Mouse (Mus musculus): Measurements from ENCODE around the gene Tnfrsf12a. TPM values are rescaled to one million over a fixed set of nuclear protein-coding genes. Genes with fewer than 3 reads are reported as not detected.

Tnfrsf12a gene
- polyA plus RNA-seq, 1 experiment from 2014 or later, result 4.6 TPM

DNA sequence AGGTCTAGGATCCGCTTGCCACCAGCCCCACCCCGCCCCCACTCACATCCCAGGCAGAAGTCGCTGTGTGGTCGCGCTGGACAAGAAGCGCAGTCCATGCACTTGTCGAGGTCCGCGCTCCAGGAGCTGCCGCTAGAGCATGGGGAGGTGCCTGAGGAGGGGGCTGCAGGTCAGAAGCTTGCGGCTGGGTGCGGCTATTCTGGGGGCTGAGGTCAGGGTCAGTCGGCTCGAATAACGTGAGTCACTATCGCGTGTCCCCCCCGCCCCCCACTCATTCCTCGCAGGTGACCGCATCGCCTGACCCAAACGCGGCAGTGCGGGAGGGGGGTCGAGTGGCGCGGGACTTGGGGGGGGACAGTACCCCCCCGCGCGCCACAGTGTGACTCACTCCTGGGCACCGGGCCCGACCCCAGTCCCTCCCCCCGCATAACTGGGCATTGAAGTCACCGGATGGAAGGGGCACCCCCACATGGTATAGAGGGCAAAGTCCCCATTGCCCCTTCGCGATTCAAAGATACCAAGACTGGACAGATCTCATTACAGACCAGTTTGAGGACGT, 716 bp downstream of the Tnfrsf12a start:
- Histone ChIP-seq H3K4me3 (peak overlapping the region; percentile 65), H3K9me3 (no peaks in the 10 kb centered on the region), H3K36me3 (replicated peaks) (no peaks in the 10 kb centered on the region), H3K27ac (peak overlapping the region; percentile 67), H3K4me1 (peaks cover 66% of the 10 kb centered on the region), H3K27me3 (ENCODE audit: poor library complexity, severe bottlenecking) (peaks cover 74% of the 10 kb centered on the region)
- WGBS, result under 1% methylated on average over 37 of the region's 37 CpGs
- peak; percentile 46 for DNase-seq (ENCODE audit: extremely low spot score, low spot score)

DNA sequence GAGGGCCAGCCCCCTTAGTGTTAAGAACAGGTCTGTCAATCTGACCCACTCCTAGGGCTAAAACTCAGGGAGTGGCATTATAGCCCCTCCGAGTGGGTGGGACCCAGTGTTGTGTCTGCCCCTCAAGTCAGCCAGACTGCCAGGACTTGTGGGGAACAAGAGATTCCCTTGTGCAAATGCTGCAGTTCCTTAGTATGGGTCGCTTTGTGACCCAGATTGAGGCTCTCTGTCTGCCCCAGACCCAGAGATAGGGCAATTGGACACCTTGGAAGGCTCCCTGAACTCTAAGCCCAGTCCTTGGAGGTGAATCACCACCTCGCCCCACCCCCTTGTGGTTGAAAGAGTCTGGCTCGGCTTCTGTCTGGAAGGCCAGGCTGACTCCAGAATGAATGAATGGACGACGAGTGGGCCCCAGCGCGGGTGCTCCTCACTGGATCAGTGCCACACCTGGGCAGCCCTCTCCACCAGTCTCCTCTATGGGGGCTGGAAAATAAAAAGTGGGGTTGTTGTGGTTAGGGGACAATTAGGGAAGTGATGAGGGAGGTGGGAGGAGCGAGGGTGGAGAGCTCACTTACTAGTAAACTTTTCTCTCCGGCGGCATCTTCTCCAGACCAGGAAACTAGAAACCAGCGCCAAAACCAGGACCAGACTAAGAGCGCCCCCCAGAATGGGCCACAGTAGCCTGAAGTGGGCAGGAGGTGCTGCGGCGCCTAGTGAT, 1.5 kb downstream of the Tnfrsf12a start:
- H3K27me3 ChIP-seq (ENCODE audit: poor library complexity, severe bottlenecking), result peaks cover 66% of the 10 kb centered on the region
- no peak for DNase-seq (ENCODE audit: extremely low spot score, low spot score)
- H3K36me3 ChIP-seq (replicated peaks), result peaks cover 1% of the 10 kb centered on the region
- H3K4me1 ChIP-seq, result peaks cover 62% of the 10 kb centered on the region
- 9% methylated on average over 15 of the region's 15 CpGs for WGBS
- no peaks in the 10 kb centered on the region for H3K9me3 ChIP-seq
- H3K4me3 ChIP-seq, result peak overlapping the region; percentile 65
- peak overlapping the region; percentile 67 for H3K27ac ChIP-seq

DNA sequence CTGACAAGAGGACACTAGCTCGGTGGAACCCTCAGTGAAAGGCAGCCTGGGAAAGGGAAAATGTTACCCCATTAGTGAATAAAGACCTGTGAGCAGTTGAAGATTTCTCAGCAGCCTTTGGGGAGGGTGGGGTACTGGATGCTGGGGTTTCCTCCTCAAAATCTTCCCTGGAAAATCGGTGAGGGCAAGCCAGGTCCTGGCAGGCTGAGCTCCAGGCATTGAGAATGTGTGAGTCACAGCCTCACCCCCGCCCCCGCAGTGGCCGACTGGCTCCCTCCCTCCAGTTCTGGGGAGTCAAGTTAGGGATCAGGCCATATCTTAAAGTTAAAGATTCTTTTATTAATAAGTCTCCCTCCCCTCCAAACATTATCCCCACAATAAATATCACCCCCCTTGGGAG, 2.1 kb downstream of the Tnfrsf12a start:
- DNase-seq (ENCODE audit: extremely low spot score, low spot score), result no peak
- WGBS, result 44% methylated on average over 5 of the region's 5 CpGs
- peaks cover 60% of the 10 kb centered on the region for H3K27me3 ChIP-seq (ENCODE audit: poor library complexity, severe bottlenecking)
- H3K27ac ChIP-seq, result no peak overlapping the region
- peaks cover 7% of the 10 kb centered on the region for H3K36me3 ChIP-seq (replicated peaks)
- H3K9me3 ChIP-seq, result no peaks in the 10 kb centered on the region
- H3K4me1 ChIP-seq, result peaks cover 62% of the 10 kb centered on the region
- peak overlapping the region; percentile 68; the same call in 1 of the 2 replicates for H3K4me3 ChIP-seq

DNA sequence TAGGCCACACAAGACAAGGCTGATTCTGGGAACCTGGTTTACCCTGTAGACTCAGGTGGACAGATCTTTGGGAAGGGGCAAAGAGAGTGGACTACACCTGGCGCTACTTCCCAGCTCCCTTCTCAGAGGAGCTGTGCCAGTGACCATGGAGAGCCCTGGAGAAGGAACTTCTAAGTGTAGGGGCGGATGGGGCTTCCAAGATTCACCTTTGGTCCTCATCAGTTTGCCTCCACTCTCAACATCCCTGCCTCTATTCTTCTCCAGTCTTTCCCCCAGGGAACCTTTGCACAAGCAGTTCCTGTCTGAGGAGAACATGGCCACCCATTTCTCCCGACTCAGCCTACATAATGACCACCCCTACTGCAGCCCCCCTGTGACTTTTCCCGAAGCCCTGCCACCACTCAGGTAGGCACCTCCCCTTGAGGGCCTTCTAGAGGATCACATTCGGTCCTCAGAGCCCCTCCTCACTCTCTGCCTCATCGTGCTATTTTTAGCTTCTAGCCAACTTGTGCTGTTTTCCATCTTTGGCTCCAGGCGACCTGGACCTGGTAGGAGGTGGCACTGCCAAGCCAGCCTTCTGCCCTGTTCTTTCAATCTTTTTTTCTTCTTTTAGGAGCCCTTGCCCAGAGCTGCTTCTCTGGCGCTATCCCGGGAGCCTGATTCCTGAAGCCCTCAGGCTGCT, 2.9 kb downstream of the Tnfrsf12a start:
- Histone ChIP-seq H3K4me3 (peak overlapping the region; percentile 68), H3K4me1 (peaks cover 58% of the 10 kb centered on the region), H3K27ac (peak overlapping the region; percentile 93), H3K27me3 (ENCODE audit: poor library complexity, severe bottlenecking) (peaks cover 53% of the 10 kb centered on the region), H3K9me3 (no peaks in the 10 kb centered on the region), H3K36me3 (replicated peaks) (peaks cover 14% of the 10 kb centered on the region)
- WGBS, result 49% methylated on average over 9 of the region's 9 CpGs
- DNase-seq (ENCODE audit: extremely low spot score, low spot score), result no peak

DNA sequence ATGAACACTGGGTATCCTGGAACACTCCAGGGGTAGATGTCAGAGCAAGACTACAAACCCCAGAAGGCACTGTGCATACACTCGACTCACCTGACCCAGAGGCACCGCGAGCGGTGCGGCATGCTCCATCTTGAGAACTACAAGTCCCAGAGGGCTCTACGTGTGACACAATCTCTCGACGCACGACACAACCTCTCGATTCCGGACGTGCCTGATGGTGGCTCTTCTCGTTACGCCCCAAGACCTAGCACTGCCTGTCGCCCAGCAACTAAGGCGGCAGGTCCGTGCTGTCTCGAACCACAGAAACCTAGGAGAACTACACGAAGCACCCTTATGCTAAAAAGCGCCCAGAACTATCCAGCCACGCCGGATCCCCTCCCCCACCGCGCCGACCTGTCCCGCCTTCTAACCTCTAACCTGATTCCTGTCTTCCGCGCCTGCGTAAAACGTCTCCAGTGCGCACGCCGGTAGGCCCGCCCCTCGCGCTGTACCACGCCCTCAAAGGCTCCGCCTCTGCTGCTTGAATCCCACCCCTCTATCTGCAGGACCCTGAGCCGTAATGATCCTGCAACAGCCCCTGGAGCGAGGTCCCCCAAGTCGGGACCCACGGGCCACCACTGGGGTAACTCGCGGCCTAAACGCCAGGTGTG, 3.7 kb downstream of the Tnfrsf12a start, which contains the start of the genes Hcfc1r1 and Thoc6:
Gene Hcfc1r1 (plus strand): TSS at position 173 of the 650 bp plus-strand sequence.
Gene Thoc6 (minus strand): TSS at position 459 of the 650 bp plus-strand sequence.
- Histone ChIP-seq H3K27ac (peak within 1 kb of the TSS; percentile 93), H3K9me3 (no peaks in the 10 kb centered on the region), H3K4me1 (peaks cover 53% of the 10 kb centered on the region), H3K4me3 (peak within 1 kb of the TSS; percentile 68), H3K27me3 (ENCODE audit: poor library complexity, severe bottlenecking) (peaks cover 44% of the 10 kb centered on the region), H3K36me3 (replicated peaks) (peaks cover 23% of the 10 kb centered on the region)
- WGBS, result under 1% methylated on average over 45 of the region's 45 CpGs
- peak; percentile 94 for DNase-seq (ENCODE audit: extremely low spot score, low spot score)

DNA sequence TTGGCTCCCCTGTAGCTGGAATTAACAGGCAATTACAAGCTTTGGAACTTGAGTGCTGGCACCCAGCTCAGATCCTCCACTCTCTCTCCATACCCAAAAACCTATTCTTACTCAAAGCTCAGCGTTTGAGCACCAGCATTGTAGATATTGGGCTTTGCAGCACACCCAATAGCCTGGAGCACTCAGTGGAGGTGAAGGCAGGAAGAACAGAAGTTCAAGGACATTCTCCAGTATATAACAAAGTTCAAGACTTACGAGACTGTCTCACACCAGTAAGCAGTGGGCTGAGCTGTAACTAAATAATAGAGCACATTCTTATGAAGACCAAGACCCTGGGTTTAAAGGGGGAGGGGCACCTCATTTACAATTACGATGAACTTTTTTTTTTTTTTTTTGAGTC, 4.5 kb downstream of the Tnfrsf12a start:
- no peak for DNase-seq (ENCODE audit: extremely low spot score, low spot score)
- Histone ChIP-seq H3K27ac (no peak overlapping the region), H3K9me3 (no peaks in the 10 kb centered on the region), H3K36me3 (replicated peaks) (peaks cover 31% of the 10 kb centered on the region), H3K4me3 (peak overlapping the region; percentile 68), H3K4me1 (peaks cover 52% of the 10 kb centered on the region), H3K27me3 (ENCODE audit: poor library complexity, severe bottlenecking) (peaks cover 36% of the 10 kb centered on the region)
- 70% methylated on average over 3 of the region's 3 CpGs for WGBS

DNA sequence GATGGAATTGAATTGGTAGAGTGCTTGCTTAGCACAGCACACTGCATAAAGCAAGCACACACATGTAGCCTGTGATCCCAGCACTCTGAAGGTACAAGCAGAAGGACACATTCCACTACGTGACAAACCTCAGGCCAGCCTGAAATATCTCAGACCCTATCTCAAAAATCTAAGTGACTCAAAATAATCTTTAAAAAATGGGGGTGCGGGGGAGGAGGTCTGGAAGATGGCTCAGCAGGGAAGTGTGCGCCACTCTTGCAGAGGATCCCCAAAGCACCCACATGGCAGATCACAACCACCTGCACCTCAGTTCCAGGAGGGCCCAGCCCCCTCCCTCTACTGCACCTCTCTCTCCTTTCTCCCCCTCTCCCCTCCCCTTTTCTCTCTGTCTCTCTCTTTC, 5.7 kb downstream of the Tnfrsf12a start:
- Histone ChIP-seq H3K27me3 (ENCODE audit: poor library complexity, severe bottlenecking) (peaks cover 25% of the 10 kb centered on the region), H3K27ac (no peak overlapping the region), H3K4me1 (peaks cover 39% of the 10 kb centered on the region), H3K36me3 (replicated peaks) (peaks cover 43% of the 10 kb centered on the region), H3K4me3 (no peak overlapping the region), H3K9me3 (no peaks in the 10 kb centered on the region)
- WGBS, result 94% methylated on average over 3 of the region's 3 CpGs
- DNase-seq (ENCODE audit: extremely low spot score, low spot score), result no peak

DNA sequence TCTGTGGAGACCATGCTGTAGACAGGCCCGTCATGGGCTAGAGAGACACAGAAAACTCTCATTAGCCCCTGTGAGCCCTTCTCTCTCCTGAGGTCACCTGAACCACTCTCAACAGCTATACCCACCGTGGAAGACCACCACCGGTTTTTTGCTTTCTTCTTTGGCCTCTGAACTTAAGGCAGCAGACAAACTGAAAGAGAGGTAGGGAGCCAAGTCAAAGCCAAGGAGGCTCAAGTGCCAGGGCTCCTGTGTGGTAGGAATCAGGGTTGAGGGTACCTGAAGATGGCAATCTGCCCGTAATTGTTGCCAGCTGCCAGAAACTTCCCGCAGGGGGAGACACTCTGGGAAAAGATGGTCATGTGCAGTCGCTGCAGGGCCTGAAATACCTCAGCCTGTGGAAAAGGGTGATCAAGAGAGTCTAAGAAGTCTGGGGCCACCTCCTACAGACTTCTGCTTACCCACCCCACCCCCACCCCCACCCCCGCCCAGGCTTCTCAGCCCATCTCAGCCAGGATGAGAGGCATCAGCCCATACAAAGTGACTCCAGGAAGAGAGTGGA, 6.7 kb downstream of the Tnfrsf12a start:
- no peak overlapping the region for H3K27ac ChIP-seq
- no peaks in the 10 kb centered on the region for H3K9me3 ChIP-seq
- H3K4me1 ChIP-seq, result peaks cover 36% of the 10 kb centered on the region
- no peak for DNase-seq (ENCODE audit: extremely low spot score, low spot score)
- no peak overlapping the region for H3K4me3 ChIP-seq
- 91% methylated on average over 7 of the region's 7 CpGs for WGBS
- H3K36me3 ChIP-seq (replicated peaks), result peaks cover 48% of the 10 kb centered on the region
- peaks cover 15% of the 10 kb centered on the region for H3K27me3 ChIP-seq (ENCODE audit: poor library complexity, severe bottlenecking)

DNA sequence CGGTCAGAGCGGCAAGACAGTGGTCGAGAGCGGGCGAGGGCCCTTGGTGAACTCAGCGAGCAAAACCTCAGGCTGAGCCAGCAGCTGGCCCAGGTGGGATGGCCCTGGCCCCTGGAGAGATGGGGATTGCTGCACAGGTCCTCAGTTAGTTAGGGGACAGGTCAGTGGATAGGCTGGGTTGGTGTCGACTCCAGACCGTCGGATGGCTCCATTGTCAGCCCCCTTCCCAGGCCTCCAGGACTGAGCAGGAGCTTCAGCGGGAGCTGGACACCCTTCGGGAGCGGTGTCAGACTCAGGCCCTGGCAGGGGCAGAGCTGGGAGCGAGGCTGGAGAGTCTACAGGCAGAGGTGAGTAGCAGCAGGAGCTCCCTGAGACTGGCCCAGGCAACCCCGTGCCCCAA, 11.8 kb downstream of the Tnfrsf12a start:
- DNase-seq (ENCODE audit: extremely low spot score, low spot score), result no peak
- peaks cover 31% of the 10 kb centered on the region for H3K27me3 ChIP-seq (ENCODE audit: poor library complexity, severe bottlenecking)
- H3K27ac ChIP-seq, result peak overlapping the region; percentile 44; the same call in 1 of the 2 replicates
- 80% methylated on average over 14 of the region's 14 CpGs for WGBS
- no peaks in the 10 kb centered on the region for H3K9me3 ChIP-seq
- no peak overlapping the region for H3K4me3 ChIP-seq
- H3K4me1 ChIP-seq, result peaks cover 26% of the 10 kb centered on the region
- H3K36me3 ChIP-seq (replicated peaks), result peaks cover 49% of the 10 kb centered on the region

DNA sequence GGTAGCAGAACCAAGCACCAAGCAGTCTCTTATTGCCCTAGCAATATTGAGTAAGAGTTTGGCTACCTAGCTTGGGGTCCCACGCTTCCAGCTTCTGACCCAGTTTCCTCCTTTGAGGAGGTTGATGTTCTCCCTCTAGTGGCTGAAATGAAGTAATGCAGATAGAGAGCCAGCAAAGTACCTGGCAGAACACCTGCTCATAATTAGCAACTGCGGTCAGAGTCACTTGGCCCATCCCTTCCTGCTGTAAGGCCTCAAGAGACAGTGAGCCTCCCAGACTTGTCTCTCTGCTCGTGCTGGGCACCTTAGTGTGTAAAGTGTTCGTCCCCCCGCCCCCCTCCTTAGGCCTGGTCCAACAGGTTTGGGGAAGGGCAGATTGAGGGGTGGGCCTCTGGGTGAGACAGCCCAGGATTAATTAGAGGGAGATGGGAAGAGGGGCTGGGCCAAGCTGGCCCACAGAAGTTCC, 12.7 kb downstream of the Tnfrsf12a start:
- Histone ChIP-seq H3K27me3 (ENCODE audit: poor library complexity, severe bottlenecking) (peaks cover 40% of the 10 kb centered on the region), H3K36me3 (replicated peaks) (peaks cover 40% of the 10 kb centered on the region), H3K4me3 (no peak overlapping the region), H3K4me1 (peaks cover 29% of the 10 kb centered on the region), H3K27ac (no peak overlapping the region), H3K9me3 (no peaks in the 10 kb centered on the region)
- DNase-seq (ENCODE audit: extremely low spot score, low spot score), result no peak
- 11% methylated on average over 5 of the region's 5 CpGs for WGBS

DNA sequence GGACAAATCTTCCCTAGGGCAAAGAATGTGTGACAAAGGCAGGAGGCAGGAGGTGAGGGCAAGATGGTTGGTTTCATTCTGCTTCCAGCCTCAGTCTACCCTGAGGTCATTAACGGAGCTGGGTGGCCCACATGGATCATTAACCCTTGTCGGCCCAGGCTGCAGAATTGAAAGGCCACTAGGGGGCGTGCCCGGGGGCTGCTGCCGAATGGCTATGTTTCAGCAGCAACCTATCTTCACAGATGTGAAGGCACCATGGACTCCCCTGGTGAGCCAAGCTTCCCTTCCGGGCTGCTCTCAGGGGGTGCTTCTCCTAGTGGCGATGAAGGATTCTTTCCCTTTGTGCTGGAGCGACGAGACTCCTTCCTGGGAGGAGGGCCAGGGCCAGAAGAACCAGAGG, 15.7 kb downstream of the Tnfrsf12a start:
- Histone ChIP-seq H3K4me3 (no peak overlapping the region), H3K27ac (no peak overlapping the region), H3K9me3 (no peaks in the 10 kb centered on the region), H3K4me1 (peaks cover 29% of the 10 kb centered on the region), H3K36me3 (replicated peaks) (peaks cover 9% of the 10 kb centered on the region), H3K27me3 (ENCODE audit: poor library complexity, severe bottlenecking) (peaks cover 50% of the 10 kb centered on the region)
- no peak for DNase-seq (ENCODE audit: extremely low spot score, low spot score)
- 4% methylated on average over 9 of the region's 9 CpGs for WGBS

DNA sequence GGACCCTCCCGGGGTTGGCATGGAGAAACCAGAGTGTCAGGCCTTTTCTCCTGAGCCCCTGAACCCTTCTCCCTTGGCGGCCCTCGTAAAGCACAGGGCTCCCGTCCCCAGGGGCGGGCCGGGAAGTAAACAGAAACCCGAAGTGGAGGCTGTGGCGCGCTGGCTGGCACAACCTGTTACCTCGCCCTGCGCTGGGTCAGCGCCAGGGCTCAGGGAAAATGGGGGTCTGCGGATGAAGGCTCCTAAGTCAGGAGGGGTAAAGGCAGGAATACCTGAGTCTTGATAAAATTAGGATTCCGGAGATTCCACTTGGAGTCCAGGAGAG, 16.4 kb downstream of the Tnfrsf12a start:
- Histone ChIP-seq H3K27ac (no peak overlapping the region), H3K36me3 (replicated peaks) (0 out of 2 replicates have a peak, but pooled peaks cover 4% of the 10 kb centered on the region), H3K4me3 (0 out of 2 replicates have a peak overlapping the region, but pooled peaks have one; percentile 29), H3K27me3 (ENCODE audit: poor library complexity, severe bottlenecking) (peaks cover 50% of the 10 kb centered on the region), H3K4me1 (peaks cover 26% of the 10 kb centered on the region), H3K9me3 (no peaks in the 10 kb centered on the region)
- WGBS, result 4% methylated on average over 14 of the region's 14 CpGs
- DNase-seq (ENCODE audit: extremely low spot score, low spot score), result no peak

All from forebrain, embryonic 10.5 days (tissue).